Mouse (Mus musculus): ENCODE measurements around the gene Magi1.

GRCm38 (mm10) chr6:93787042-93787441 is 496.7 kb downstream of the Magi1 start:
- no peak for TF ChIP-seq CTCF (IDR thresholded peaks at IDR 0.05; ENCODE audit: low read depth, low read length)
- no peak for TF ChIP-seq POLR2A (IDR thresholded peaks at IDR 0.05; ENCODE audit: extremely low read depth, insufficient read depth, low read length)
